Mouse (Mus musculus) heart, embryonic 14.5 days (tissue): Measurements from ENCODE around the gene Car15. TPM values are rescaled to one million over a fixed set of nuclear protein-coding genes. Genes with fewer than 3 reads are reported as not detected.

Experiments
- ATAC-seq: fragments of 200-750 bp; cut with Nextera tagmentation; 2 replicates; pipeline ENCODE4 v1.8.0; 2017; ENCODE audit warnings: low read depth, moderate TSS enrichment; ENCODE audit not compliant: insufficient number of reproducible peaks, insufficient read depth, low FRiP score
- H3K27ac ChIP-seq, 2 experiments: fragments of 200-500 bp in 1 of 2; fragments of 300-500 bp in 1 of 2; sonication (generic) in 1 of 2; replicated peaks in 1 of 2; 2 replicates each; pipeline ENCODE4 v1.5.1; 2012 to 2014; ENCODE audit warnings: low read depth in 2 of 2, low read length in 2 of 2, control low read depth in 1 of 2, mild to moderate bottlenecking in 1 of 2, mixed read lengths in 1 of 2; ENCODE audit not compliant: control insufficient read depth in 1 of 2, insufficient read depth in 1 of 2
- H3K27me3 ChIP-seq: fragments of 300-500 bp; sonication (generic); 2 replicates; pipeline ENCODE4 v1.6.1; 2014; ENCODE audit warnings: mild to moderate bottlenecking, low read length, control low read depth; ENCODE audit not compliant: control insufficient read depth, insufficient read depth
- H3K36me3 ChIP-seq: fragments of 300-500 bp; sonication (generic); 2 replicates; pipeline ENCODE4 v1.6.1; 2014; ENCODE audit warnings: mild to moderate bottlenecking, control low read depth, low read length, mixed read lengths; ENCODE audit not compliant: control insufficient read depth, insufficient read depth
- H3K4me1 ChIP-seq, 2 experiments: fragments of 200-500 bp in 1 of 2; fragments of 300-500 bp in 1 of 2; sonication (generic) in 1 of 2; 2 replicates each; pipeline ENCODE4 v1.6.1; 2012 to 2014; ENCODE audit warnings: low read length in 2 of 2, control low read depth in 1 of 2, mixed read lengths in 1 of 2; ENCODE audit not compliant: control insufficient read depth in 2 of 2, insufficient read depth in 2 of 2
- H3K4me2 ChIP-seq: fragments of 300-500 bp; sonication (generic); 2 replicates; pipeline ENCODE4 v1.6.1; 2014; ENCODE audit warnings: mild to moderate bottlenecking, low read length
- H3K4me3 ChIP-seq, 2 experiments: fragments of 200-500 bp in 1 of 2; fragments of 300-500 bp in 1 of 2; sonication (generic) in 1 of 2; 2 replicates each; pipeline ENCODE4 v1.5.1; 2012 to 2014; ENCODE audit warnings: low read length in 2 of 2, mild to moderate bottlenecking in 2 of 2, control low read depth in 1 of 2, low read depth in 1 of 2, moderate library complexity in 1 of 2; ENCODE audit not compliant: control insufficient read depth in 1 of 2, insufficient read depth in 1 of 2
- H3K9ac ChIP-seq: fragments of 300-500 bp; sonication (generic); 2 replicates; pipeline ENCODE4 v1.6.1; 2014; ENCODE audit warnings: mild to moderate bottlenecking, low read length
- H3K9me3 ChIP-seq: fragments of 300-500 bp; sonication (generic); 2 replicates; pipeline ENCODE4 v1.6.1; 2016; ENCODE audit warnings: low read length, control low read depth; ENCODE audit not compliant: control insufficient read depth
- WGBS: fragments of 180-500 bp; shearing (Covaris S2); extraction: QIAGEN DNeasy Blood & Tissue Kit; methylation state at CpG from one replicate; pipeline ENCODE4 v1.1.7; 2014; 5-methylcytosine and 5-hydroxymethylcytosine counted together
- polyA plus RNA-seq: library from polyadenylated mRNA; unstranded; fragments of >200 nt; fragmentation: Nextera tagmentation; extraction: Ambion mirVana; gene quantifications from 2 replicates; pipeline ENCODE4 v1.2.1, GENCODE M21; 2014

Gene Car15
- polyA plus RNA-seq, 1 experiment from 2014 or later = 1.0 TPM

DNA sequence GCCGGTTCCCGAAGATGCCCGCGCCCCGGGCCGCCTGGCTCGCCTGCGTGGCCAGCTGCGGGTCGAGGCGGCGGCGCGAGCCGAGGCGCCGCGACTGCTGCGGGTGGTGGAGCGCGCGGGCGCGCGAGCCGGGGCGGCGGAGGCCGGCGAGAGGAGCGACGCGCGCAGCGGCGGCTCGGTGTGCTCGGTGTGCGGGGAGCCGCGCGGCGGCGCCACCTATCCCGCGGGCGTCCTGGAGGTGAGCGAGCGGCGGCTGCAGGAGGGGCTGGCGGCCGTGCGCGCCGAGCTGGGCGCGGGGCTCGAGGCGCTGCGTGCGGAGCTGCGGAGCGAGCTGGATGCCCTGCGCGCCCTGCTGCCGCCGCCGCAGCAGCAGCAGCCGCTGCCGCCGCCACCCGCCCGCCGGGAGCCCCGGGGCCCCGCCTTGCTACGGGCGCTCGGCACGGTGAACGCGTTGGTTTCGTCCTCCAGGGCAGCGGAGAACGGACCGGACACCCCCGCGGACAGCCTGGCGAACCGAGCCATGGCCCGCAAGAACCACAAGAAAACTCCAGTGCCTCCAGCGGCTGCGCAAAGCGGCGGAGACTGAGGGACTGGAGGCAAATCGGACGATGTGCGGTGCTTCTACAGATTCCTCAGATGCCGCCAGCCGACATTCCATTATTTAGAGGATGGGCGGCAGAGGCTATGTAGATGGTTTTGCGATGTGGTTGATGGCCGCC is 4.3 kb downstream of the Car15 start:
- ATAC-seq = no peak
- H3K4me1 ChIP-seq = peaks cover 2 to 7% of the 10 kb centered on the region in 2 experiments; a peak in 2 of 4 replicates
- H3K36me3 ChIP-seq = no peaks in the 10 kb centered on the region
- H3K27ac ChIP-seq = no peak overlapping the region
- H3K27me3 ChIP-seq = peaks cover 76% of the 10 kb centered on the region
- 0% methylated on average over 60 of the region's 103 CpGs for WGBS
- peak overlapping the region; percentile 47 to 61 for H3K4me3 ChIP-seq
- no peaks in the 10 kb centered on the region for H3K9me3 ChIP-seq
- peak overlapping the region; percentile 99 for H3K4me2 ChIP-seq
- H3K9ac ChIP-seq = peak overlapping the region; percentile 69

DNA sequence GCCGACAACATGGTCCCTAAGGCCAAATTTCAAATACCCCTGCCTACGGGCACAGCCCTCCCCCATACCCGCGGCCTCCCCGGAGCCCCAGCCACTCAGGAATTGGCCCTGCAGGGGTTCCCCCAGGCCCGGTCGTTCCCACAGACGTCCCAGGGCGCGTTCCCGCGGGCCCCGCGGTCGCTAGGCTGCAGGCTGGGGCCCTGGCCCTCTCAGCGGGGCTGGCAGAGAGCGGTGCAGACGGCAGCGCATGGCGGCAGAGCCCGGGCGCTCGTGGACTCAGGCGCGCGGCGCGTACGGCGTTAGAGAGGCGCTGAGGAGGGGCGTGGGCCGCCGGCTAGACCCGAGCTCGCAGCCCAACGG is 4.9 kb downstream of the Car15 start:
- Histone ChIP-seq H3K4me2 (peak overlapping the region; percentile 99), H3K9ac (peak overlapping the region; percentile 69), H3K27me3 (peaks cover 76% of the 10 kb centered on the region), H3K4me1 (peaks cover 2 to 7% of the 10 kb centered on the region in 2 experiments; a peak in 2 of 4 replicates), H3K4me3 (peak overlapping the region; percentile 47 to 61), H3K9me3 (no peaks in the 10 kb centered on the region), H3K36me3 (no peaks in the 10 kb centered on the region), H3K27ac (no peak overlapping the region)
- WGBS = 1% methylated on average over 37 of the region's 37 CpGs
- no peak for ATAC-seq

DNA sequence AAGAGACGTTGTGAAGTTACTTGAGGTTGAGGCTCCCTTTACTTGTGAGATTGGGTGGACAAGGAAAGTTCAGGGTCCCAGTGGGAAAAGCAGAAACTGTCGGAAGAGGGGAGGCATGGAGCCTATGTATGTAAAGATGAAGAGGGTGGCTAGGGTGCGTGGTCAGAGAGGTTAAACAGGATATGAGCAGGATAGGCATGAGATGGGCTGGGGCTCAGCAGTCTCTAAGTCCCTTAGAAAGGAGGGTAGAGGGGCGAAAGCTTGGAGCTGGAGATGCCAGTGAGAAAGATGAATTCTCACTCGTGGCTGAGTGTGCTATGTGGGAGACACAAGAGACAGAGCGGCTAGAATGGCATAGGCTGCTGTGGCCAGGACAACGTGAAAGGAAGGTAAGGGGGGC is 5.3 kb downstream of the Car15 start, which contains the start of gene B830017H08Rik:
Gene B830017H08Rik (plus strand): TSS at position 301 of the 400 bp plus-strand sequence.
- H3K36me3 ChIP-seq = no peaks in the 10 kb centered on the region
- H3K4me1 ChIP-seq = peaks cover 2 to 7% of the 10 kb centered on the region in 2 experiments; a peak in 2 of 4 replicates
- peaks cover 76% of the 10 kb centered on the region for H3K27me3 ChIP-seq
- no peak within 1 kb of the TSS for H3K27ac ChIP-seq
- H3K4me2 ChIP-seq = peak within 1 kb of the TSS; percentile 99
- H3K9me3 ChIP-seq = no peaks in the 10 kb centered on the region
- H3K9ac ChIP-seq = peak within 1 kb of the TSS; percentile 69
- WGBS = 29% methylated on average over 7 of the region's 7 CpGs
- peak within 1 kb of the TSS; percentile 47 to 61 for H3K4me3 ChIP-seq
- ATAC-seq = no peak

DNA sequence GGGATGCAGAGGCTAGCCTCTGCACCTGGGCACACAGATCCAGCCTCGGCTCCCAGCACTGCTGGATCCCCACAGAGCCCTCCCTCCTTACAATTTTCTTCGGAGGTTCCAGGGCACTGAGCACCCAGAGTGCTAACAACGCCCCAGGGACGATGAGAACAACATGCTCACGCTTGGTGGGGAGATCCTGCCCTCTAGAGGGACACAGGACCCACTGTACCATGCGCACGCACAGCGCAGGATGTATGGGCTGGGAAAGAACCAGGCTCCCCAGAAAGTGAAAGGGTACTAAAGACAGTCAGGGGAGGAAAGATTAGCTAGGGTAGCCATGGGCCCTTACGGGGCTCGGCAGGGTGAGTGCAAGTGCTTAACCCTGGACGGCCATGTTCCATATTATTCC is 6.4 kb downstream of the Car15 start:
- H3K4me2 ChIP-seq = no peak overlapping the region
- H3K9me3 ChIP-seq = no peaks in the 10 kb centered on the region
- H3K4me1 ChIP-seq = peaks cover 2 to 7% of the 10 kb centered on the region in 2 experiments; a peak in 2 of 4 replicates
- no peak for ATAC-seq
- no peak overlapping the region for H3K9ac ChIP-seq
- no peak overlapping the region for H3K27ac ChIP-seq
- H3K36me3 ChIP-seq = no peaks in the 10 kb centered on the region
- peaks cover 75% of the 10 kb centered on the region for H3K27me3 ChIP-seq
- WGBS = 17% methylated on average over 11 of the region's 11 CpGs
- no peak overlapping the region for H3K4me3 ChIP-seq

DNA sequence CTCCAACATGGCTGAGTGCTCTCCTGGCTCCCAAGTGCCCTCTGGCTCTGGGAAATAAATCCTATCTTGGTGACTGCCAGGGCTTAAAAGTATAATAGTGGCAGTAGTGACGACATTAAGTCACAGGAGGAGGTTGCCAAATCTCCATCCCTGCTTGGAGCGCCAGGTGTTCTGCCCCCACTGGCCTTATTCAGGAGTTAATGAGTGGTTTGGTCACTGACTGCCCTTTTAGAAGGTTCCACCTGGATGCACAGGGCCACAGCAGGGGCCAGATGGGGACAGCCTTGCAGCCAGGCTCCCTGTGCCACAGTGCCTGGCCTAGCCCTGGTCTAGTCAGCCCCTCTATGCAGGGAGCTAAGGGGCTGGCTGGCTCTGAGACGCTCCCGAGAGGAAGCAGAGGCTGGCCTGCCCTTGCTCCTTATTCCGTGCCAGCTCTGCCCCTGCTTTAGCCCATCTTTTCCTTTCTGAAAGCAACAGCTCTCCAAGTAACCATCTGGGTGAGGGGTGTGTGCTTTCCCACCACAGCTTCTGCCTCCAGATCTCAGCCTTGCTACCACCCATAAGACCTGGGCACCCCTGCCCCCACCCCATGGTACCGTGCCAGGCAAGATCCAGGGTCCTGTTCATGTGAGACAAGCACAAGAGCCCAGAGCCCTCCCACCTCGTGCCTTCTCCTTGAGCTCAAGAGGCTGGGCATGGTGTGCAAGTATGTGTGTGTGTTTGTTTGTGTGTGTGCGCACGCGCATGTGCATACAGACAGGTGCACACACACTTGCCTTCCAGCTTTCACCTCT is 7.6 kb downstream of the Car15 start:
- H3K4me3 ChIP-seq = no peak overlapping the region
- H3K9ac ChIP-seq = no peak overlapping the region
- no peaks in the 10 kb centered on the region for H3K36me3 ChIP-seq
- 72% methylated on average over 10 of the region's 10 CpGs for WGBS
- no peak overlapping the region for H3K27ac ChIP-seq
- no peak for ATAC-seq
- H3K27me3 ChIP-seq = peaks cover 66% of the 10 kb centered on the region
- H3K4me2 ChIP-seq = no peak overlapping the region
- H3K4me1 ChIP-seq = peaks cover 2 to 7% of the 10 kb centered on the region in 2 experiments; a peak in 2 of 4 replicates
- no peaks in the 10 kb centered on the region for H3K9me3 ChIP-seq

DNA sequence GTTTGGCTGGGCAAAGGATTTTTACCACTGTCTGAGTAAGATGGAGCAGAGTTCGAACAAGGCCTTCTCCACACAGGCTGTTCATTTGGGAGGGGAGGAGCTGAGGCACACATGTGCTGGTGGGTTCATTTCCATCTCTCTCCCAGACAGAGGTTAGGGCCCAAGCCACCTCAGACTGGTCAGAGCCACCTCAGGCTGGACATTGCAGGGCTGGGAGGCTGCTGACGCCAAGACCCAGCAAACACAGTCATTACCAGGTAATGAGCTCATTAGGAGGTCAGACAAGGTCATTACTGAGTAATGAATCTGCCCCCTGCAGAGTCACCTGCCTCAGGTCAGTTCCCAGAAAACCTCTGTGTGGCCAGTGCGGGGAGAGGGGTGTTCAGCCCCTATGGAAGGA is 9.3 kb downstream of the Car15 start:
- Histone ChIP-seq H3K4me3 (no peak overlapping the region), H3K9ac (no peak overlapping the region), H3K27me3 (peaks cover 49% of the 10 kb centered on the region), H3K27ac (no peak overlapping the region), H3K9me3 (no peaks in the 10 kb centered on the region), H3K4me2 (no peak overlapping the region), H3K36me3 (no peaks in the 10 kb centered on the region), H3K4me1 (peaks cover 0 to 4% of the 10 kb centered on the region in 2 experiments; a peak in 2 of 4 replicates)
- WGBS = 82% methylated on average over 3 of the region's 3 CpGs
- ATAC-seq = no peak

DNA sequence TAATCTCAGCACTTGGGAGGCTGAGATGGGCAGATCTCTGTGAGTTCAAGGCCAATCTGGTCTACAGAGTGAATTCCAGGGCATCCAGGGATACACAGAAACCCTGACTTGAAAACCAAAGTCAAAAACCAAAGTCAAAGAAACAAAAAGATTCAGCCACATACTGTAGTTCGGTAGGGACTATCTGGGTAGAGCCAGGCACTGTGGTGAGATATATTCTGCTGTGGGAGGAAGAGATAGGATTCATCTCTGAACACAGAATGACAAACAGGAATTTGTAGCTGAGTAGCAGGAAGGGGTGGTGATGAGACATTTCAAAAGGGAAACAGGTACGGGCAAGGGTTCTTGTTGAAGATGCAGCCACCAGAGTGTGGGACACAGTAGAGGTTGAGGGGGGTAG is 9.9 kb downstream of the Car15 start:
- no peak for ATAC-seq
- H3K4me2 ChIP-seq = no peak overlapping the region
- peaks cover 43% of the 10 kb centered on the region for H3K27me3 ChIP-seq
- H3K9me3 ChIP-seq = no peaks in the 10 kb centered on the region
- no peak overlapping the region for H3K9ac ChIP-seq
- no peak overlapping the region for H3K4me3 ChIP-seq
- peaks cover 0 to 3% of the 10 kb centered on the region in 2 experiments; a peak in 1 of 4 replicates for H3K4me1 ChIP-seq
- no peaks in the 10 kb centered on the region for H3K36me3 ChIP-seq
- H3K27ac ChIP-seq = no peak overlapping the region
- 79% methylated on average over 2 of the region's 2 CpGs for WGBS
